Mouse (Mus musculus) liver (tissue): ENCODE results near the gene Slc5a3.

Source experiments
- DNase-seq: peaks from one replicate; pipeline ENCODE4 v3.0.0-alpha.2; 2020; ENCODE audit warnings: mixed read lengths

Gene Slc5a3

DNA sequence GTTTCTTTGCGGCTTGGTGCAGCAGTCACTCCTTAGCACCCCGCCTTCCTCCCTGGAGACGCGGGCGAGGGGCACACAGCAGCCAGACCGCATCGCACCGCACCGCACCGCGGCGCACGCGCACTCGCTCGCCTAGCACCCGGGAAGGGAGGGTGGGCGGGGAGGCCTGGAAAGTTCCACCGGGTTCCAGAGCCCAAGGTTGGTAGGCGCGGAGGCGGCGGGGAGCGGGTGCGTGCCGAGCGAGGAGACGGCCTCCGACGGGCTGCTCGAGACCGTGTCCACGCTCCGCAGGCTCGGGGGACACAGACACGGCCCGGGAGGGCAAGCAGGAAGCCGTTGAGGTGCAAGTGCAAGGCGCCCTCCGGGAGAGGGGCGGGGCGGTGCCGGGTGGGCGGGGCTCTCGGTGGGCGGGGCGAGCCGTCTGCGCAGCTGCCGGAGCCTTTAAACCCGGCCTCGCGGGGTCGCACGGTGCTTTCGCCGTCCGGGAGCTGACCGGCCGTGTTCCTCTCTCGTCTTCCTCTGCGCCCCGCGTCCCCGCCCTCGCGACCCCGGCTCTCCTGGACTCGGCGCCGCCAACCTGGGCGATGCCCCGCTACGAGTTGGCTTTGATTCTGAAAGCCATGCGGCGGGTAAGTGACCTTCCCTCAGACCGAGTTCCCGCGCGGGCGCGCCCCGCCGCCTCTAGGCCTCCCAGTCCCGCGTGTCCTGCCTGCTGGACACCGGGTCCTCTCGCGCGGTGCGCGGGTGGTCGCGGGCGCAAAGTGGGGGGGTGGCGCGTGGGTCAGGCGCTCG is at the start of gene Slc5a3, which contains the start of the genes Mrps6 and Gm49711:
Gene Slc5a3, plus strand, starts transcription at position 471 of the 792 bp plus-strand sequence.
Gene Mrps6, plus strand, starts transcription at position 419 of the 792 bp plus-strand sequence.
Gene Gm49711, plus strand, starts transcription at position 465 of the 792 bp plus-strand sequence.
- DNase-seq: peak; percentile 92

GRCm38 (mm10) chr16:92009586-92009985 is 48.5 kb upstream of the Slc5a3 start:
- no peak for DNase-seq

DNA sequence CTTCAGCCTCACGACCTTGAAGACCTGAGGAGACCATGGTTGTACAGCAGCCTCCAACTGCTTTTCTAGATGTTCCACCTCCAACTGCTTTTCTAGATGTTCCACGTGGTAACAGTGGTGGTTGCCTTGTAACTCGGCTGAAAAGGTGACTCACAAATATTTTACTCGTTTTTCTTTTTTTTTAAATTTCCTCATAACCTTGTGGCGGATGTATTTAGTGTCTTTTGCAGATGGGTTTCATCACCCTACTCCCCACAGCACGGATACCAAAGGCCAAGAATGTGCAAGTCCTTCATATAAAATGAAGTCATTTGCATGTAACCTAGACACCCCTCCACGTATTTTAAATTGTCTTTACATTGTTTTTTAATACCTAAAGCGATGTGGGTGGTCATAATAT is 41.3 kb upstream of the Slc5a3 start:
- no peak for DNase-seq

- DNase-seq: peak; percentile 28
Observed at GRCm38 (mm10) chr16:92019141-92020118, 38.7 kb upstream of the Slc5a3 start.

- DNase-seq: peak; percentile 19
Observed at GRCm38 (mm10) chr16:92021656-92022400, 36.3 kb upstream of the Slc5a3 start.

DNA sequence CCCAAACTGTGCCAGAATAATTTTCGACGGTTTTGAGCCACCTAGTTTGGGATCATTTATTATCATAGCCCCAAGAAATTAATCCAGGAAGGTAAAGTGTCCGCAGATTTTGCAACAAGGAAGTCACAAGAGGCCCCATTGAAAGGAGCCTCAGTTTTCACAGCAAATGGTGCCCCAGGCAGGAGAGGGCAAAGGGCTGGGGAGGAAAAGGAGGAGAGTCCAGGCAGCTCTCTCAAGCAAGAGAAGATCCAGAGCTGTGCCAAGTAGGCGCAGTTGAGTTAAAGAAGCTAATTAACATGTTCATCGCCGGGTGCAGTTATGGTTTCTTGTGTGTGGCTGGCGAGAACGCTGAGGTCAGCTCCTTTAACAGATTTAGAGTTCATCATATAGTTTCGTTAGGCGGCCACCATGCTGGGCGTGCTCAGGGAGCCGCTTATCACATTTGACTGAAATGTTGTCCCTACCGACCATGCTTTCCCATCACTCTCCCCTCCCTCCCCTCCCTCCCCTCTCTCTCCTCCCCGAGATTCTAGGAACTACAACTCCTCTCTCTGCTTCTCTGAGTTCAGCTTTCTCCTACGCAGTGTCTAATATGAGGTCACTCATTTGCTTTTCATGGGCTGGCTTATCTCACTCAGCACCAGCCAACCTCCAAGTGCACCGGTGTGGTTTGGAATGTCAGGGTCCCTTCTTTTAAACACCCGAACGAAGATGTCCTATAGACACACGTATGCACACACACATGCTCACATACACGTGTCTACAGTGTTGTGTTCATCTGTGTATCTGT is 35.4 kb upstream of the Slc5a3 start:
- DNase-seq: no peak

- no peak for DNase-seq
Observed at GRCm38 (mm10) chr16:92033286-92033685, 24.8 kb upstream of the Slc5a3 start.

DNA sequence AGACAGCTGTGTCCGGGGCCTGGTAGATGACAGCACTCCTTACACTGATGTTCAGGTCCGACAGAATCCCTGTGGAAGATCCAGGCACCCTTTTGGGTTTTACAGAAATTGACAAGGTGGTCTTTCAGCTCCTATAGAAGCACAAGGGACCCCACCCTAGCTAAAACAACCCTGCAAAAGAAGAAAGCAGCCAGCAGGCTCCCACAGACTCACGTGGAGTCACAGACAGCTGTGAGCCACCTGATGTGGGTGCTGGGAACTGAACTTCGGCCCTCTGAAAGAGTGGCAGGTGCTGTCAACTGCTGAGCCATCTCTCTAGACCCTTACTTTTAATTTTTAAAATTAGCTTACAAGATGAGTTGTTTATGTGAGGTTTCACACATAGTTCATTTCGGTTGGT is 23.4 kb upstream of the Slc5a3 start:
- DNase-seq: no peak

- DNase-seq: no peak
Observed at GRCm38 (mm10) chr16:92036701-92037100, 21.4 kb upstream of the Slc5a3 start.

- no peak for DNase-seq
Observed at GRCm38 (mm10) chr16:92037891-92038607, 20.1 kb upstream of the Slc5a3 start.

GRCm38 (mm10) chr16:92039421-92039820 is 18.7 kb upstream of the Slc5a3 start:
- DNase-seq: no peak

DNA sequence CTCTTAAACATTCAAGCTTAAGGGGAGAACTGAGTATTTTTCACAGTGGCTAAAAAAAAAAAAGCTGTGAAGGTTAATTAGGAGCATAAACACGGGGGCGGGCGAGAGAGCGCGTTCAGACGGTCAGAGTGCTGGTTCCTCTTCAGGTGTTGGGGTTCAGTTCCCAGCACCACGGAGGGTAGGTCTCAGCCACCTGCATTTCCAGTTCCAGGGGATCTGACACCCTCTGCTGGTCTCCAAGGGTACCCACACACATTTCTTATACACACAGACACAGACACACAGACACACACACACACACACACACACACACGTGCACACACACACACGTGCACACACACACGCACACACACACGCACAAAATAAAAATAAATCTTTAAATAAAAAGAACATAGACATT is 18.2 kb upstream of the Slc5a3 start:
- DNase-seq: no peak

GRCm38 (mm10) chr16:92051777-92052310 is 6.3 kb upstream of the Slc5a3 start:
- DNase-seq: no peak

DNA sequence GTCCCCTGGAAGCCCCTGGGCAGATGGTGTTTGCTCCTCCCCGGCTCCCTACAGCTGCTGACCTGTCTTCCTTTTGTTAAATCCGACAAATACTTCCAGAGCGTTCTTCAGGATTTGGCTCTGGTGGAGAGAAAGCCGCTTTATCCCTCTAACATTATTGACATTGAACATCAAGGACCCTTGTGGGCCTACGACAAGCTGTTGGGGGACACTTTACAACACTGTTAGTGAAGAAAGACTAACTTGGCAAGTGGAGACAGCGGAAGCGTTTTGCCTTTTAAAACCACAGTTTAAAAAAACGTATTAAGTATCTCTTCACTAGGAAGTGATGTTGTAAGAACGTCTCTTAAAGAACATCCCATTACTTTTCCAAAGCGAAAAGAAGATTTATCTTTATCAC is 5.6 kb upstream of the Slc5a3 start:
- no peak for DNase-seq

DNA sequence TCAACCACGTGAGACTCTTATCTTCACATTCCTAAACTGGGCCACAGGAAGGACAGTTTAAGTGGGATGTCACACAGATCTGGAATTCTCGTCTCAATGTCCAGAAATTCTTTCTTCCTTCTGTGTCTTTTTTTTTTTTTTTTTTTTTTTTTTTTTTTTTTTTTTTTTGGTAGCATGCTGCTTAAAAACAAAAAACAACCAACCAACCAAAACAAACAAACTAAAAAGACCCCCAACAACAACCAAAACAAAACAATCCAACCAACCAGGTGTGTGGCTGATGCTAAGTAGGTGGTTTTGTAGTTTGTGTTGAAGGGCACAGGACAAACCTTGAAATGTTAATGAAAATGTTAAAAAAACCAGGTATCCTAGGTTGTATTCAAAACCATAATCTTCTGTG is 1.4 kb upstream of the Slc5a3 start:
- no peak for DNase-seq

- DNase-seq: no peak
Observed at GRCm38 (mm10) chr16:92057456-92057851, 668 bp upstream of the Slc5a3 start.

GRCm38 (mm10) chr16:92058644-92059620 is 810 bp downstream of the Slc5a3 start:
- no peak for DNase-seq

DNA sequence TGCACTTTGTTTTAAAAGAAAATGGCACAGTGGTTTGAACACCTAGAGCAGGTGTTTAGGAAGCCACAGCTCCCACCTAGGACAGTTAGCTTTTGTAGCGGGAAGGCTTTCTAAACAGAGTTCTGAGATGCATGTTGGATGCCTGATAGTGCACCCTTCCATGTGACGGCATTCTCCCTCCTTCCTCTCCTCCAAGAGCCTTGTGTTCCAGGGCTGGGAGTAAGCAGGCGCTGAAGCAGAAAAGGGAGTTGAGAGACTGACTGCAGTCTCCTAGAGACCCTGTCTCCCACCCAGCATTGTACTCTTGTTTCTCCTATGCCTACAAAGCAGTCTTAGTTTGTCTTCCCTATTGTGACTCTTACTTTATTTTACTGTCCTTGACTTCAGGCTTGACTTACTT is 2.1 kb downstream of the Slc5a3 start:
- no peak for DNase-seq

DNA sequence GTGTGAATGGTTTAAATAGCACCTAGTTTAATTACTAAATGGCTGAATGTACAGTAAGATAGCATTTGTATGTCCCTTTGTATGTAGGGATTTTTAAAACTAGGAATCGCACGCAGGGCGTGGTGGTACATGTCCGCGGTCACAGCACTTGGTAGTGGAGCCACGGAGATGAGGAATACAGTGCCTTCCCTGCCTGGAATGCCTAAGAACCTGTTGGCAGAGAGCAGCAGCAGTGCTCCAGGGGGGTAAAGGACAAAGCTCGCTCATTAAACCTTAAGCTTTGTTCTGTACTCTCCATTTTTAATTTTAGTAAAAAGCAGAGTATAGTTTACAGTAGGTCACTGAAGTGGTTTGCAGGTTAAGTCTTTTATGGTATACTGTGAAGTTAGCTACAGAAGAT is 3.5 kb downstream of the Slc5a3 start:
- no peak for DNase-seq

- no peak for DNase-seq
Observed at GRCm38 (mm10) chr16:92062832-92063231, 4.7 kb downstream of the Slc5a3 start.
